Mouse (Mus musculus): Measurements from ENCODE around the gene Arhgap42. TPM values are rescaled to one million over a fixed set of nuclear protein-coding genes. Genes with fewer than 3 reads are reported as not detected.

The Arhgap42 gene
- 6.6 and 8.5 TPM in 2 replicates for polyA plus RNA-seq (2021; fragmentation: Nextera tagmentation)
- long read RNA-seq, experiment 1, partial matches to known transcripts: 9 of 20 reads
- long read RNA-seq, experiment 1, other reads (novel, unspliced or antisense): 9 of 20 reads
- long read RNA-seq, experiment 2, partial matches to known transcripts: 5 of 10 reads
- long read RNA-seq, experiment 2, other reads (novel, unspliced or antisense): 5 of 10 reads

GRCm38 (mm10) chr9:9238438-9239391 is at the start of gene Arhgap42:
Arhgap42 (minus strand) TSS chr9:9239101.

GRCm38 (mm10) chr9:8971491-8971890 is 267.4 kb downstream of the Arhgap42 start, which contains the start of gene Gm16485:
Gm16485 (plus strand) TSS chr9:8971791.

